Mouse (Mus musculus) embryo, embryonic 11 days (tissue): ENCODE measurements around the gene Hoxa10.

Experiments
- DNase-seq: peaks from one replicate; pipeline ENCODE4 v3.0.0-alpha.2; 2015

Gene Hoxa10

GRCm38 (mm10) chr6:52240389-52241000 lies at the start of gene Hoxa10:
Gene Hoxa10 (minus strand): TSS chr6:52240854.
- DNase-seq, result peak; percentile 95

- DNase-seq, result no peak
Measured at GRCm38 (mm10) chr6:52290186-52290585, 49.5 kb upstream of the Hoxa10 start.

- DNase-seq, result no peak
Measured at GRCm38 (mm10) chr6:52283896-52284295, 43.2 kb upstream of the Hoxa10 start.

GRCm38 (mm10) chr6:52281084-52281483 lies 40.4 kb upstream of the Hoxa10 start:
- DNase-seq, result no peak

GRCm38 (mm10) chr6:52276920-52277319 lies 36.3 kb upstream of the Hoxa10 start:
- peak; percentile 11 for DNase-seq

GRCm38 (mm10) chr6:52276382-52276781 lies 35.7 kb upstream of the Hoxa10 start:
- peak; percentile 9 for DNase-seq

- DNase-seq, result peak; percentile 19
Measured at GRCm38 (mm10) chr6:52275563-52276280, 35.1 kb upstream of the Hoxa10 start.

- peak; percentile 26 for DNase-seq
Measured at GRCm38 (mm10) chr6:52274576-52274975, 33.9 kb upstream of the Hoxa10 start.

- DNase-seq, result peak; percentile 28
Measured at GRCm38 (mm10) chr6:52273656-52274280, 33.1 kb upstream of the Hoxa10 start.

GRCm38 (mm10) chr6:52272766-52273655 lies 32.4 kb upstream of the Hoxa10 start:
- DNase-seq, result peak; percentile 37

GRCm38 (mm10) chr6:52270494-52271480 lies 30.1 kb upstream of the Hoxa10 start:
- DNase-seq, result peak; percentile 87

GRCm38 (mm10) chr6:52268756-52269155 lies 28.1 kb upstream of the Hoxa10 start:
- DNase-seq, result peak; percentile 16

- peak; percentile 31 for DNase-seq
Measured at GRCm38 (mm10) chr6:52268341-52268740, 27.7 kb upstream of the Hoxa10 start.

GRCm38 (mm10) chr6:52267691-52268090 lies 27.0 kb upstream of the Hoxa10 start:
- peak; percentile 22 for DNase-seq

- peak; percentile 24 for DNase-seq
Measured at GRCm38 (mm10) chr6:52267221-52267620, 26.6 kb upstream of the Hoxa10 start.

- DNase-seq, result no peak
Measured at GRCm38 (mm10) chr6:52266666-52266985, 26.0 kb upstream of the Hoxa10 start.

GRCm38 (mm10) chr6:52265913-52266665 lies 25.4 kb upstream of the Hoxa10 start:
- DNase-seq, result peak; percentile 53

GRCm38 (mm10) chr6:52265306-52265912 lies 24.8 kb upstream of the Hoxa10 start:
- peak; percentile 45 for DNase-seq

GRCm38 (mm10) chr6:52264106-52264790 lies 23.6 kb upstream of the Hoxa10 start:
- peak; percentile 27 for DNase-seq

- peak; percentile 47 for DNase-seq
Measured at GRCm38 (mm10) chr6:52263321-52263585, 22.6 kb upstream of the Hoxa10 start.
